Mouse (Mus musculus) bone marrow macrophage, adult 2 months (primary cell): ENCODE results near the gene Trpc2.

ENCODE experiments used
- CTCF ChIP-seq: IDR thresholded peaks from 2 replicates; pipeline ENCODE4 v1.5.1; 2012; ENCODE audit warnings: low read depth, mild to moderate bottlenecking, low read length, moderate library complexity
- POLR2A ChIP-seq: IDR thresholded peaks from 2 replicates; pipeline ENCODE4 v1.6.1; 2012; ENCODE audit warnings: mild to moderate bottlenecking, low read depth, low read length, borderline replicate concordance

DNA sequence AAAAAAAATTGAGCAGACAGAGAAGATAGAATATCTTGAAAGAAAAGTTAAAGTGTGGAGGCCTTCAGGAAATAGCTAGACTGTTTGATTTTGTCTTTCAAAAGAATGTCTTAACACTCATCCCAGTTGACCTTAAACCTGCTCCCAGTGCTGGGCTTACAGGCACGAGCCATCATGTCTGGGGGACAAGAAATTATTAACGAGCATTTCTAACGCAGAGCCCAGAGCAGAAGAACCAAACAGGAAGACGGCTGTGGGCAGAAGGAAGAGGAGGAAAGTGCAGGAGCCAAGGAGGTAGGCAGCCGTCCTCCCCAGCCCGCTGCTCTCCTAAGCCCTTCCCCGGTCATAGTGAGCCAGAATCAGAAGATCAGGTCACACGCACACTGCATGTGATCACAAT lies 2.6 kb upstream of the Trpc2 start:
- TF ChIP-seq CTCF (no peak), POLR2A (no peak)
